ENCODE assay signal across 17 mouse cellular contexts in genomic region chr4:93754497-93754896, GRCm38 (mm10).
DNase-seq lines count a peak whose midpoint lies in the region; ATAC-seq lines count a peak whose summit lies in the region.
"Had no signal": no experiment of that assay in that cellular context is flagged by ENCODE, and none has a peak within 500 bp of the region (broad histone marks: within the 10 kb centered on the region; RNA-seq: fewer than 3 reads in every experiment).

No protein-coding gene starts in this region.

- H3K4me3 ChIP-seq in forebrain, embryonic 12.5 days (replicated peaks): no peak overlapping the region
- no peak overlapping the region for H3K4me3 ChIP-seq in forebrain, embryonic 10.5 days
- H3K4me3 ChIP-seq in forebrain, embryonic 13.5 days: no peak overlapping the region
- no peak overlapping the region for H3K4me3 ChIP-seq in forebrain, embryonic 15.5 days
- H3K4me3 ChIP-seq in heart, embryonic 10.5 days: no peak overlapping the region
- H3K4me3 ChIP-seq: embryonic facial prominence, embryonic 10.5 days; embryonic facial prominence, embryonic 12.5 days had no signal

- ATAC-seq in forebrain, embryonic 12.5 days (ENCODE audit: low FRiP score): peak; percentile 88; the same call in 1 of the 2 replicates
- peak; percentile 77; the same call in 1 of the 2 replicates for ATAC-seq in forebrain, embryonic 13.5 days
- ATAC-seq in forebrain, embryonic 15.5 days (replicated peaks): peak; percentile 63; the same call in 1 of the 2 replicates

- no peak overlapping the region for H3K9ac ChIP-seq in forebrain, embryonic 12.5 days
- H3K9ac ChIP-seq in forebrain, embryonic 13.5 days: no peak overlapping the region
- H3K9ac ChIP-seq in forebrain, embryonic 15.5 days (replicated peaks): no peak overlapping the region
- H3K9ac ChIP-seq: embryonic facial prominence, embryonic 12.5 days had no signal

- H3K27ac ChIP-seq in forebrain, embryonic 12.5 days: no peak overlapping the region
- H3K27ac ChIP-seq in forebrain, embryonic 10.5 days: no peak overlapping the region
- no peak overlapping the region for H3K27ac ChIP-seq in forebrain, embryonic 13.5 days
- H3K27ac ChIP-seq in forebrain, embryonic 15.5 days (replicated peaks): no peak overlapping the region
- H3K27ac ChIP-seq in heart, embryonic 10.5 days: no peak overlapping the region
- H3K27ac ChIP-seq: embryonic facial prominence, embryonic 10.5 days; embryonic facial prominence, embryonic 12.5 days had no signal

- H3K9me3 ChIP-seq in forebrain, embryonic 12.5 days: no peaks in the 10 kb centered on the region
- no peaks in the 10 kb centered on the region for H3K9me3 ChIP-seq in forebrain, embryonic 10.5 days
- no peaks in the 10 kb centered on the region for H3K9me3 ChIP-seq in forebrain, embryonic 13.5 days (replicated peaks)
- no peaks in the 10 kb centered on the region for H3K9me3 ChIP-seq in forebrain, embryonic 15.5 days
- H3K9me3 ChIP-seq in heart, embryonic 10.5 days: no peaks in the 10 kb centered on the region
- H3K9me3 ChIP-seq: embryonic facial prominence, embryonic 10.5 days; embryonic facial prominence, embryonic 12.5 days had no signal

- DNase-seq in forebrain, embryonic 10.5 days (ENCODE audit: extremely low spot score, low spot score): no peak
- DNase-seq in heart, embryonic 10.5 days (ENCODE audit: low spot score): no peak
- DNase-seq in testis, postnatal 14 days (ENCODE audit: low spot score): no peak
- no peak for DNase-seq in kidney, postnatal 4 days
- DNase-seq: adrenal gland, adult 2 months; adrenal gland, postnatal 10 days; adrenal gland, postnatal 25 days; cerebellum, adult 11-12 months; cerebellum, adult 2 months; cerebellum, adult 9-10 months; cerebellum, postnatal 10 days; cerebellum, postnatal 25 days had no signal

- no peaks in the 10 kb centered on the region for H3K4me1 ChIP-seq in forebrain, embryonic 12.5 days
- H3K4me1 ChIP-seq in forebrain, embryonic 10.5 days: no peaks in the 10 kb centered on the region
- no peaks in the 10 kb centered on the region for H3K4me1 ChIP-seq in forebrain, embryonic 13.5 days
- H3K4me1 ChIP-seq in forebrain, embryonic 15.5 days: no peaks in the 10 kb centered on the region
- no peaks in the 10 kb centered on the region for H3K4me1 ChIP-seq in heart, embryonic 10.5 days
- H3K4me1 ChIP-seq: embryonic facial prominence, embryonic 10.5 days; embryonic facial prominence, embryonic 12.5 days had no signal

- WGBS in forebrain, embryonic 12.5 days: 54% methylated on average over 2 of the region's 2 CpGs
- 85% methylated on average over 2 of the region's 2 CpGs for WGBS in forebrain, embryonic 10.5 days
- WGBS in forebrain, embryonic 13.5 days: 41% methylated on average over 2 of the region's 2 CpGs
- WGBS in forebrain, embryonic 15.5 days: 32% methylated on average over 2 of the region's 2 CpGs
- 89% methylated on average over 2 of the region's 2 CpGs for WGBS in heart, embryonic 10.5 days

- no peaks in the 10 kb centered on the region for H3K36me3 ChIP-seq in forebrain, embryonic 12.5 days (replicated peaks)
- H3K36me3 ChIP-seq in forebrain, embryonic 10.5 days (replicated peaks): no peaks in the 10 kb centered on the region
- H3K36me3 ChIP-seq in forebrain, embryonic 13.5 days (ENCODE audit: poor library complexity, severe bottlenecking): no peaks in the 10 kb centered on the region
- no peaks in the 10 kb centered on the region for H3K36me3 ChIP-seq in forebrain, embryonic 15.5 days
- H3K36me3 ChIP-seq in heart, embryonic 10.5 days: no peaks in the 10 kb centered on the region
- H3K36me3 ChIP-seq: embryonic facial prominence, embryonic 10.5 days; embryonic facial prominence, embryonic 12.5 days had no signal

- no peak overlapping the region for H3K4me2 ChIP-seq in forebrain, embryonic 12.5 days
- no peak overlapping the region for H3K4me2 ChIP-seq in forebrain, embryonic 13.5 days
- no peak overlapping the region for H3K4me2 ChIP-seq in forebrain, embryonic 15.5 days (replicated peaks)
- H3K4me2 ChIP-seq: embryonic facial prominence, embryonic 12.5 days had no signal

- no peaks in the 10 kb centered on the region for H3K27me3 ChIP-seq in forebrain, embryonic 12.5 days
- no peaks in the 10 kb centered on the region for H3K27me3 ChIP-seq in forebrain, embryonic 10.5 days (ENCODE audit: poor library complexity, severe bottlenecking)
- no peaks in the 10 kb centered on the region for H3K27me3 ChIP-seq in forebrain, embryonic 13.5 days
- no peaks in the 10 kb centered on the region for H3K27me3 ChIP-seq in forebrain, embryonic 15.5 days
- H3K27me3 ChIP-seq in heart, embryonic 10.5 days (ENCODE audit: insufficient read depth, poor library complexity, severe bottlenecking): no peaks in the 10 kb centered on the region
- H3K27me3 ChIP-seq: embryonic facial prominence, embryonic 12.5 days had no signal
